Mouse (Mus musculus) kidney, embryonic 16.5 days (tissue): ENCODE measurements around the gene Fos. TPM values are rescaled to one million over a fixed set of nuclear protein-coding genes. Genes with fewer than 3 reads are reported as not detected.

Experiments
- ATAC-seq: fragments of 200-750 bp; cut with Nextera tagmentation; 2 replicates; pipeline ENCODE4 v1.8.0; 2017; ENCODE audit warnings: moderate TSS enrichment; ENCODE audit not compliant: low FRiP score, low TSS enrichment
- H3K27ac ChIP-seq: fragments of 300-500 bp; sonication (generic); 2 replicates; pipeline ENCODE4 v1.5.1; 2014; ENCODE audit warnings: low read length
- H3K27me3 ChIP-seq: fragments of 300-500 bp; sonication (generic); 2 replicates; pipeline ENCODE4 v1.6.1; 2014; ENCODE audit warnings: low read length, control low read depth, mixed read lengths; ENCODE audit not compliant: insufficient read depth
- H3K36me3 ChIP-seq: fragments of 300-500 bp; sonication (generic); 2 replicates; pipeline ENCODE4 v1.6.1; 2014; ENCODE audit warnings: low read length, control low read depth, mixed read lengths; ENCODE audit not compliant: insufficient read depth
- H3K4me1 ChIP-seq: fragments of 300-500 bp; sonication (generic); 2 replicates; pipeline ENCODE4 v1.6.1; 2014; ENCODE audit warnings: low read length, control low read depth, mixed read lengths; ENCODE audit not compliant: insufficient read depth
- H3K4me2 ChIP-seq: fragments of 300-500 bp; sonication (generic); replicated peaks from 2 replicates; pipeline ENCODE4 v1.6.1; 2014; ENCODE audit warnings: low read depth, low read length
- H3K4me3 ChIP-seq: fragments of 300-500 bp; sonication (generic); 2 replicates; pipeline ENCODE4 v1.5.1; 2014; ENCODE audit warnings: mild to moderate bottlenecking, low read length
- H3K9ac ChIP-seq: fragments of 300-500 bp; sonication (generic); replicated peaks from 2 replicates; pipeline ENCODE4 v1.6.1; 2014; ENCODE audit warnings: low read length
- H3K9me3 ChIP-seq: fragments of 300-500 bp; sonication (generic); 2 replicates; pipeline ENCODE4 v1.6.1; 2016; ENCODE audit warnings: low read length, control low read depth
- WGBS: fragments of 180-500 bp; shearing (Covaris S2); extraction: QIAGEN DNeasy Blood & Tissue Kit; methylation state at CpG from one replicate; pipeline ENCODE4 v1.1.7; 2014; 5-methylcytosine and 5-hydroxymethylcytosine counted together
- polyA plus RNA-seq: library from polyadenylated mRNA; unstranded; fragments of >200 nt; fragmentation: Nextera tagmentation; extraction: Ambion mirVana; gene quantifications from 2 replicates; pipeline ENCODE4 v1.2.1, GENCODE M21; 2015

Fos gene
- polyA plus RNA-seq, 1 experiment from 2014 or later: 3.5 TPM

- Histone ChIP-seq H3K4me1 (peaks cover 17% of the 10 kb centered on the region), H3K27ac (no peak overlapping the region), H3K4me2 (no peak overlapping the region), H3K4me3 (no peak overlapping the region), H3K9me3 (no peaks in the 10 kb centered on the region), H3K27me3 (no peaks in the 10 kb centered on the region), H3K36me3 (no peaks in the 10 kb centered on the region), H3K9ac (no peak overlapping the region)
- 70% methylated on average over 2 of the region's 2 CpGs for WGBS
- ATAC-seq: no peak
Measured at GRCm38 (mm10) chr12:85484655-85485054, 11.0 kb downstream of the Fos start.

GRCm38 (mm10) chr12:85485890-85486765 lies 12.4 kb downstream of the Fos start:
- ATAC-seq: peak; percentile 96
- Histone ChIP-seq H3K36me3 (no peaks in the 10 kb centered on the region), H3K9ac (peak overlapping the region; percentile 69), H3K27ac (peak overlapping the region; percentile 50), H3K4me2 (peak overlapping the region; percentile 82), H3K9me3 (no peaks in the 10 kb centered on the region), H3K4me1 (peaks cover 17% of the 10 kb centered on the region), H3K27me3 (no peaks in the 10 kb centered on the region), H3K4me3 (peak overlapping the region; percentile 65)
- WGBS: under 1% methylated on average over 51 of the region's 52 CpGs

GRCm38 (mm10) chr12:85486766-85487069 lies 13.0 kb downstream of the Fos start:
- peak overlapping the region; percentile 53 for H3K9ac ChIP-seq
- H3K27ac ChIP-seq: no peak overlapping the region
- peaks cover 17% of the 10 kb centered on the region for H3K4me1 ChIP-seq
- H3K4me3 ChIP-seq: peak overlapping the region; percentile 65
- H3K4me2 ChIP-seq: peak overlapping the region; percentile 82
- H3K36me3 ChIP-seq: no peaks in the 10 kb centered on the region
- no peak for ATAC-seq
- H3K27me3 ChIP-seq: no peaks in the 10 kb centered on the region
- WGBS: under 1% methylated on average over 20 of the region's 20 CpGs
- H3K9me3 ChIP-seq: no peaks in the 10 kb centered on the region

- H3K4me1 ChIP-seq: peaks cover 17% of the 10 kb centered on the region
Measured at GRCm38 (mm10) chr12:85487545-85488141, 14.0 kb downstream of the Fos start.

GRCm38 (mm10) chr12:85489232-85489886 lies 15.7 kb downstream of the Fos start:
- Histone ChIP-seq H3K4me1 (peaks cover 17% of the 10 kb centered on the region), H3K27ac (no peak overlapping the region), H3K36me3 (no peaks in the 10 kb centered on the region), H3K4me3 (no peak overlapping the region), H3K9me3 (no peaks in the 10 kb centered on the region), H3K9ac (no peak overlapping the region), H3K4me2 (no peak overlapping the region), H3K27me3 (no peaks in the 10 kb centered on the region)
- no peak for ATAC-seq
- WGBS: 81% methylated on average over 7 of the region's 7 CpGs

More at GRCm38 (mm10) chr12:85487545-85488141, 14.0 kb downstream of the Fos start:
- Histone ChIP-seq H3K4me2 (peak overlapping the region; percentile 82), H3K4me3 (peak overlapping the region; percentile 65), H3K9ac (no peak overlapping the region), H3K27me3 (no peaks in the 10 kb centered on the region), H3K36me3 (no peaks in the 10 kb centered on the region), H3K27ac (no peak overlapping the region), H3K9me3 (no peaks in the 10 kb centered on the region)
- ATAC-seq: no peak
- WGBS: 3% methylated on average over 12 of the region's 12 CpGs

GRCm38 (mm10) chr12:85490096-85490820 lies 16.6 kb downstream of the Fos start:
- Histone ChIP-seq H3K9me3 (no peaks in the 10 kb centered on the region), H3K36me3 (no peaks in the 10 kb centered on the region), H3K27ac (no peak overlapping the region), H3K4me3 (no peak overlapping the region), H3K4me1 (peaks cover 15% of the 10 kb centered on the region), H3K9ac (no peak overlapping the region), H3K27me3 (no peaks in the 10 kb centered on the region), H3K4me2 (no peak overlapping the region)
- no peak for ATAC-seq
- WGBS: 64% methylated on average over 10 of the region's 10 CpGs

- Histone ChIP-seq H3K9me3 (no peaks in the 10 kb centered on the region), H3K27me3 (no peaks in the 10 kb centered on the region), H3K4me2 (no peak overlapping the region), H3K36me3 (no peaks in the 10 kb centered on the region), H3K4me3 (no peak overlapping the region), H3K9ac (no peak overlapping the region), H3K27ac (no peak overlapping the region), H3K4me1 (peaks cover 10% of the 10 kb centered on the region; the same call in 1 of the 2 replicates)
- WGBS: 80% methylated on average over 1 of the region's 1 CpGs
- no peak for ATAC-seq
Measured at GRCm38 (mm10) chr12:85490991-85491390, 17.3 kb downstream of the Fos start.

GRCm38 (mm10) chr12:85492084-85492645 lies 18.5 kb downstream of the Fos start:
- Histone ChIP-seq H3K4me2 (peak overlapping the region; percentile 43), H3K4me1 (peaks cover 6% of the 10 kb centered on the region; the same call in 1 of the 2 replicates), H3K36me3 (no peaks in the 10 kb centered on the region), H3K27ac (no peak overlapping the region), H3K4me3 (0 out of 2 replicates have a peak overlapping the region, but pooled peaks have one; percentile 12), H3K9me3 (no peaks in the 10 kb centered on the region), H3K27me3 (no peaks in the 10 kb centered on the region), H3K9ac (peak overlapping the region; percentile 38; the same call in 1 of the 2 replicates)
- ATAC-seq: peak; percentile 79
- WGBS: 20% methylated on average over 16 of the region's 16 CpGs

GRCm38 (mm10) chr12:85496336-85496735 lies 22.6 kb downstream of the Fos start:
- Histone ChIP-seq H3K36me3 (no peaks in the 10 kb centered on the region), H3K27me3 (no peaks in the 10 kb centered on the region), H3K9ac (no peak overlapping the region), H3K9me3 (0 out of 2 replicates have a peak, but pooled peaks cover under 1% of the 10 kb centered on the region), H3K4me2 (no peak overlapping the region), H3K4me3 (no peak overlapping the region), H3K27ac (no peak overlapping the region), H3K4me1 (no peaks in the 10 kb centered on the region)
- WGBS: 75% methylated on average over 7 of the region's 7 CpGs
- ATAC-seq: no peak
